Mouse (Mus musculus) spleen, adult 18-20 months (tissue): ENCODE data around the gene Bcl2l13.
A peak's percentile ranks its signal among the peaks of the same experiment; 100 is the strongest.

Experiments
- DNase-seq, 2 experiments: peaks; one replicate each; pipeline ENCODE4 v3.0.0; 2022; ENCODE audit warnings: mixed read lengths in 2 of 2

Gene Bcl2l13

DNA sequence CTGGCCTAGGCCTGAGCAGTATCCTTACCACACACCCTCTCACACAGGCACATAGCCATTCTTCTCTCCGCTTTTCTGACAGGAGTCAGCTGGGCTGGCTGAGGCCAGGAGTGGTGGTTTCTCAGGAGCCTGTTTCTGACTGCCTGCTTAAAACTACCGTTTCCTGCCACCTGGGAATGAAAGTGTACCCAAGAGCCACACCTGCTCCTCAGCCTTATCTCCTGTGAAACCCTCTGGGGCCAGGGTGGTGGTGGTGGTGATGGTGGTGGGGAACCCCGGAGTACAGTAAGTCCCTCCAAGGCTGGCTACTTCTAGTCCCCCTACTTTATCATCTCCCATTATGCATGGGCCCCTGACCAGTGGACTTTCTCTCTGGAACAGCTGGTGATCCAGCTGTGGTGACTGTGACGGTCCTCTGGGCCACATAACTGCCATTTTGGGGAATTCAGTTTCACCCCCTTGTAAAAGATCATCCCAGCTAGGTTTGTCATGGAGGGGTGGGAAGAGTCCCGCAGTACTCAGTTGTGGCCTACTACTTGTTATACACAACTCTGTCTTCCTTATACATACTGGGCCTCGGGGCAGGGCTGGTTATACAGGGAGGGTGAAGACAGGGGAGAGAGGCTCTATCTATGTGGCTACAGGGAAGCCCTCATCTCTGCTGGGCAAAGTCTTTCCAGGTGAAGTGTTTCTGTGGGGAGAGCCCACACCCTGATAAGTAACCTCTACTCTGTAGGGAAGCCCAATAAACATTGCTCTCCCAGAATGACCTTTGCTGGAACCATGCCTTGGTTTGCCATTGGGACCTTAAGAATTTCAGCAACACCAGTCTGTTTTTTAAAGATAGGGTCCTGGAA is 94.7 kb downstream of the Bcl2l13 start:
- peak in 1 of 2 experiments; percentile 34 for DNase-seq

DNA sequence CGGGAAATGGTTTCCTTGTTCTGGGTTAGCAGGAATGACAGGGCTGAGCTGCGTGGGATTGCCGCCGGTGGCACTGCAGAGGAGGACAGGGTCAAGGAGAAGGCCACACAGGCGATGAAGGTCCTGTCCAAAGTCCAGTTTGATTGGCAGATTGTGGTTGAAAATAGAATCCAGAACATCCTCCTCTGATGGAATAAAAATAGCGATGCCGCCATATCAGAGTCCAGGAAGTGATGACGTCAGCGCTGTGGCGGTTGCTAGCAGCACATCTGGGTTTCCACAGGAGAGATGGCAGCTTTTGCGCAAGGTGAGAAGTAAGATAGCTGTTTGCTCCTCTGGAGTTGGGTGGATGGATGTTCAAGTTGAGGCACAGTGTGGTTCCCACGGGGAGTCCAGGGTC is 96.6 kb downstream of the Bcl2l13 start:
- no peak for DNase-seq

DNA sequence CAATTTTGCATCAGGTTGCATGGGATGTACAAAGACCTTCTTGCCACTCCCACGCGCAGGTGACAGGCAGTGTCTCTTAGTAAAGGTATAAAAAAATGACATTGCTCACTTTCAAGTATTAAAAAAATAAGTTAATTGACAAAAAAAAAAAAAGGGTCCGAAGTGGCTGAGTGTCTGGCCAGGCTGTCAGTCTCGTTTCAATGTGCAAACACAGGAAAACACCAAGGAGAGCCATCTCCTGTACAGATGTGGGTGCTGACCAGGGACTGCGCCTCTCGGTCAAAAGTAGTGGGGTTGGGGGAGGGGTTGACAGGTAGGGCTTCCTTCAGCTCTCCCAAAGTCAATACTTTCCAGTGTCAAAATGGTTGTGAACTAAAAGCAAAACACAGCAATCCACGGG is 97.7 kb downstream of the Bcl2l13 start:
- no peak for DNase-seq

DNA sequence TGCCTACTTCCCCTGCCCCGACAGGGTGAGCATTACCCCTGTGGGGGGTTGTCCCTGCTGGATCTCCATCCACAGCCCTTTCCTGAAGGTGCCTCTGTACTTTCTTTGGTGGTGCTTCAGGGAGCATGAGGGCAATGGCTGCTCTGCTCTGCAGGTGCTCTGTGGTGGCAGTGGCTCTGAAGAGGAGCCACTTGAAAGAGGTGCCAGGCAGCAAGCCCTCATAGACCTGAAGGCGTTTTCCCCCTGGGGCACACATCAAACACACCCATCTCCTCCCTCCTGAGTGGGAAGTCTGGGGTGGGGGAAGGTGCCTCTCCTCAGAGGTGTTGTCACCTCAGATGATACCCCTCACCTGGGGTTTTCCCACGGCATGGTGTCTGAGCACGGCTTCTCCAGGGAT is 98.2 kb downstream of the Bcl2l13 start:
- no peak for DNase-seq

DNA sequence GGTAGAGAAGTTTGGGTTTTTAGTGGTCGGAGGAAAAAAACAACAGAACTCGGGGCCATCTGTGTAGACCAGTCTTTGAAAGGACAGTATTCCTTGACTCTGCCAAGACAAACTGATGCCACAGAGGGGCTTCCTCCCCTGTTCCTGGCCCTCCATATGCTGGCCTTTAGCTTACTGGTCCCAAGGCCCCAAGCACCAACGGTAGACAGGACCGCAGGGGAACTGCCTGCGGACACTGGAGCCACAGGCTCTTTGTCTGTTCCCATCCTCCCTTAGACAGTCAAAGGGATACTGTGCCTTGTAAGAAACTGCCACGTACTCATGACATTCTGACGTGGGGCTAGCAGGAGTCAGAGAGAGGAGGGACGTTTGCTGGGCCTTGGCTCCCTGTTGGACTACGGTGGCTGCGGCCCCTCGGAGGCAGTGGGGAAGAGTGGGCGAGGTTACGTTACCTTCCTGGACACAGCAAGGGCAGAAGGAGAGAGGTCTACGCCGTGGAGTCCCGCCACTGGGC is 101.1 kb downstream of the Bcl2l13 start:
- no peak for DNase-seq

DNA sequence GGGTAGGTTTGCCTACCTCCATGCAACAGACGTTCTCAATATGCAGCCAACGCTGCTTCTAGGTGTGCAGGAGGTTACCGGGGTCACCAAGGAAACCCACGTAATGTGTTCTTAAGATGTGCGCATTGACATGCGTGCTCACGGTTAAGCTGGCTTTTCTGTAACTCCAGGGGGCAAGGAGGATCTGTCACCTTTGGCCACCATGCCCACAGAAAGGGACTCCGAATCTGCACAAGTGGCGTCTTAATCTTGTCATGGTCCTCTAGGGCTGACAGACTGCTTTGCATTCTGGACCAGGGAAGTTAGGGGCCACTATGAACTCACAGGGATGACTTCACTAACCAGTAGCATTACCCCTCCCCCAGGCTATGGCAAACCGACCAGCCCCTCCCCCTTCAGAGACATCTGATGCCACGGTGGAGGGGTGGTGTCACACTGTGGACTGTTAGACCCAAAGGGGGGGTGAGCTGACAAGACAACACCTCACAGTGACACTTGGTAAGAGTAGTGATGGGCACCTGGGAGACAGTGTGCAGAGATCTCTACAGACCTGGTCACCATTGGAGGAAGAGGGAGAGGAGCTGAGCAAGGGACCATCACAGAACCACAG is 102.1 kb downstream of the Bcl2l13 start:
- DNase-seq = no peak

DNA sequence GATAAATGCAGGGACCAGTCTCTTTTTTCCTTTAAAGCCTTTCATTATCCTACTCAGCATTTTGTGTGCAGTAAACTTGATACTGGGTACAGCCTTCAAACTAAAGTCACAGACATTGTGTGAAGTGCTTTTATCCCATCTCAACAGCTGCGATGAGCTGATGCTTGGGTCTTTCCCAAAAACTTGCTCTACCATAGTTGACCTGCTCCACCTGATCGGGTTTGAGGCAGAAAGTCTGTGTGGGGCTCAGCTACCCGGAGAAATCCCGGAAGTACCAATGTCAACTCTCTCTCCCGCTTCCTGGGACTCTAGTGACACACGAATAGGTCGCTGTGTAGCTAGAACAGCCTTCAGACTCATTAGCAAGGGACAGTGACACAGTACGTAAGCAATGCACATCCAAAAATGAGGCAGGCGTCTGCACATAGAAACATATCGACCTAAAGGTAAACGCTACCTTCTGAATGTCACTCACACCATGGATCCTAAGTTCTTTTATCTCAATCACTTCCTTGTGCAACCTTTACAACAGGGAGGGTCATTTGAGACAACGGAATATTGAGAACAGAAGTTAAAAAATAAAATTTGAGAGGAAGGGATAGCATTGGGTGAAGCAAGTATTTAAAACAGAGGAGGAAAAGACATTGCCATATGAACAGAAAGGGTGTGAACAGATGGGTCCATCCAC is 102.9 kb downstream of the Bcl2l13 start:
- no peak for DNase-seq

DNA sequence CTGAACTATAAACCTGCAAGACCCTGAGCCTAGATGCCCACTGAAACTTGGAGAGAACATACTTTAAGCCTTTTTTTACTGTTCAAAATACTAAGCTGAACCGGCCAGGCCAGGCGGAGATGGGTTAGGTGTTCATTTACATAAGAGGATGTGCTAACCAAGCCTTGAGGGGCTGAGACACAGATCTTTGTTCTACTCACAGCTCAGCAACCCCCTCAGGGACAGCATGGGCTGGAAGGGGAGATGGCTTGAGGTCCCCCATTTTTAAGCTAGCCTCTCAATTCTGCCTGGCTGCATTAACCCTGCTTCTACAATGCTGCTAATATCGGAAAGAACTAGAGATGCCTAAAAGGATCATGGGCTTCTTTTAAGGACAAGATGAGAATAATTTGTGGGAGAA is 103.8 kb downstream of the Bcl2l13 start:
- DNase-seq = no peak

DNA sequence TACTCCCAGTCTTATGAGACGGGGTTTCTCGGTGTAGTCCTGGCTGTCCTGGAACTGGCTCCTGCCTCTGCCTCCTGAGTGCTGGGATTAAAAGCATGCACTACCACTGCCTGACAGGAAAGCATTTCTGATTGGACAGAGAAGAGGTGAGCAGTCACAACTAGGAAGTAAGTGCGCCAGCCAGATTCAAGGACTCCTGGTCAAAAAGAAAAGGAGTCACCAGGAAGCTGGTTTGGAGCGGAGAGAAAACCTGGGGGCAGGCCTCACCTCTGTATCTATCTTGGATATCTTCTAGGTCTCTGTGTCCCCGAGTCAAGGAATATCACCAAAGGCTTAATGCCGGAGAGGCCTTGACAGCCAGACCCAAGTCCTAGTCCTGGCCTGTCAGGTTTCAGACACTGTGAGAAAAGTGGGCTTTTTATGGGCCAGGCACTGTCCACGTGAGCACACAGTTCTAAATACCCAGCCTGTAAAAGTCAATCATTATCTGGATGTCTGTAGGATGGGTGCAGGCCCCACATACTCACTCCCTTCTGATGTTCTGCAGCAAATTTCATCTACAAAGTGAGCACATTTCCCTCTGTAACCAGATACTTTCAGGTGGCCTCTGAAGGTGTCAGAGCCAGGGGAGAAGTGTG is 104.6 kb downstream of the Bcl2l13 start:
- DNase-seq = no peak

DNA sequence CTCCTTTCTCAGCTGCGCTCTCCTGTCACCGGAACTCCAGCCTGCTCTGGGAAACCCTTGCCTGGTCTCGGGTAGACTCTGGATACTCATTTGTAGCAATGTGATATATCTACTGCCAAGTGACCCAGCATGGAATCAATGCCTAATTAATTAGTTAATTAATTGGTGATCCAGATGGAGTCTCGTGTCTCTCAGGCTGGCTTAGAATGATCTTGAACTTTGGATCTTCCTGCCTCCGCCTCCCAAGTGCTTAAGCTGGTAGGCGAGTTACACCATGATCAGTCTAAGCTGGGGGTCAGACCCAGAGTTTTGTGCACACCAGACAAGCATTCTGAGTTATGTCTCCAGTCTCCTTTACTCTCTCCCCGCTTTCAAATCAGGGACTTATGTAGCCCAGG is 105.1 kb downstream of the Bcl2l13 start:
- no peak for DNase-seq

DNA sequence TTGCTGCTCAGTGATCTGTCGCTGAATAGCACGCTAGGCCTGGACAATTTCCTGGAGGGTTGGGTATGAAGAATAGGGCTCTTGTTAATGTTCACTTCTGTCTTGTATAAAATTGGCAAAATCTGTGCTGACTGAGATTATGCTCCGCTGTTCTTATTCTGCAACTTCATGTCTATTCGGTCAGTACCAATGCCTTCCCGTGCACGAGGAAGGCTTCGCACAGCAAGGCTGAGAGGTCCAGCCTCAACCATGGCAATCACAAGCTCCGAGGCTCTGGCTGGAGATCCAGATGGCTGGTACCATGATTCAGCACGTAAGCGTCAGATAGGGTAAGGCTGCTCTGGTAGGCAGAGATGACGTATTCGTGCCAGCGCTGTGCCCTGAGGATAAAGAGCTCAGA is 105.6 kb downstream of the Bcl2l13 start:
- DNase-seq = no peak
